Mouse (Mus musculus) embryonic fibroblast, embryonic 13.5 days (primary cell): ENCODE results near the gene Gm20388.

Source experiments
- CTCF ChIP-seq: IDR thresholded peaks from 2 replicates; pipeline ENCODE4 v1.5.1; 2011; ENCODE audit warnings: mild to moderate bottlenecking, control low read depth, low read length, moderate library complexity, borderline replicate concordance; ENCODE audit not compliant: insufficient read depth
- POLR2A ChIP-seq: IDR thresholded peaks from 2 replicates; pipeline ENCODE4 v1.6.1; 2011; ENCODE audit warnings: low read depth, mild to moderate bottlenecking, control low read depth, low read length, moderate library complexity

DNA sequence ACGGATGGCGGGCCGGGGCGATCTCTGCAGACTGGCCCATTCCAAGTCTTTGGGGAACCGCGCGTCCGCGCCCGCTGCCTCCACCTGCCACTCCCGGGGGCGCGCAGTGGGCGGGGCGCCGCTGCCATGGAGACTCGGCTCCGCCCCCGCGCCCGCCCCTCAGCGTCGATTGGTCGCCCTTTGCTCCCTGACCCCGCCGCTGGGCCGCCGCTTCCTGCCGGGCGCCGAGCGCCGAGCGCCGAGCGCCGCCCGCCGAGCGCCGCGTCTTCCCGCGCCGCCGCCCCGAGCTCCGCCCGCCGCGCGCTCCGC is 4320.5 kb downstream of the Gm20388 start, which contains the start of gene Galnt2:
- no peak for TF ChIP-seq POLR2A
- TF ChIP-seq CTCF: no peak
